Mouse (Mus musculus): ENCODE measurements around the gene Daam1.

Gene Daam1

DNA sequence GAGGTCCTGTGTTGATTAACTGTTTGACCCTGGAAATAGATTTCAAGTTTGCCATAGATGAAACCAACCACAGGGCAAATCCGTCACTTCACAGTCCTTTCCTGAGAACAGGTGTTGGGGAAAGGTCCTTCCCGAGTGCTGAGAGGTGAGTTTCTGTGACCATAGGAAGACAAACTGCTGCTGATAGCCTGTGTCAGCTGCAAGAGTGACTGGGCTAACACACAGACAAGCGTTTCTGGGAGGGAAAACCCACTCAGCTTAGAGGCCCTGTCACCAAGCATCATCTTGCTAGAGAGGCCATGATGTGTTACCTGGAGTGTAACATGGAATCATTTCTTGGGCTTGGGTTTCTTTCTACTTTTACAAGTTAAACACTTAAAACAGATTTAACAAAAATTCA lies 35.1 kb downstream of the Daam1 start:
- DNase-seq, result no peak

DNA sequence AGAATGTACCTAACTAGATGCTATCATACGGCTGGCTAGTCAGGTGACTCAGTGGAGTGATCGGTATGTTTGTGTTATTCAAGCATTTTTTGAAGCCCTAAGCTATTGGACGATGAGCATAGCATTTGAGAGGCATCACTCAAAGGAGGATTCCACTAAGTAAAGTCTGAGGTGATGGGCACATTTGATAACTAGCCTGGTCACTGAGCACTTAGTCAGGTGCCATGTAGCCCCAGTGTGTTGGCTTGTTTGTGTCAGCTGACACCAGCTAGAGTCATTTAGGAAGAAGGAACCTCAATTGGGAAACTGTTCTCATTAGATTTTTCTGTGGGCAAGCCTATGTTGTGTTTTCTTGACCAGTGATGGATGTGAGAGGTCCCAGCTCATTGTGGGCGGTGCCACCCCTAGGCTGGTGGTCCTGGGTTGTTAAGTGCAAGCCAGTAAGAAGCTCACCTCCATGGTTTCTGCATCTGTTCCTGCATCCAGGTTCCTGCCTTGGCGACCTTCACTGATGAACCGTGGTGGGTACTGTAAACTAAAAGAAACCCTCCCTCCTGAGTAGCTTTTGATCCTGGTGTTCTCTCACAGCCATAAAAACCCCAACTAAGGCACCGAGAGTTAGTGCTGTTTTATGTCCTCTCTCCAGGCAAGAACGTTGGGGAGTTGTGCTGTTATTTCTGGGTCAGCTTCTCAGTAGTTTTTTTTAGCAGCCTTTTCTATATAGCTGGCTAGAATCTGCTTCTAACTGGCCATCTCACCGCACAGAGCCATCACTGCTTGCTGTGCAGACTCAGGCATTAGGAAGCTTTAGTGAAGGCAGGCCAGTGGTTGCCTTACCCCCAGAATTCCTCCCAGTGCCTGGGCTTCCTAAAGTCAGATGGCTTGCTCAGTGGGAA lies 36.7 kb downstream of the Daam1 start:
- no peak for DNase-seq

DNA sequence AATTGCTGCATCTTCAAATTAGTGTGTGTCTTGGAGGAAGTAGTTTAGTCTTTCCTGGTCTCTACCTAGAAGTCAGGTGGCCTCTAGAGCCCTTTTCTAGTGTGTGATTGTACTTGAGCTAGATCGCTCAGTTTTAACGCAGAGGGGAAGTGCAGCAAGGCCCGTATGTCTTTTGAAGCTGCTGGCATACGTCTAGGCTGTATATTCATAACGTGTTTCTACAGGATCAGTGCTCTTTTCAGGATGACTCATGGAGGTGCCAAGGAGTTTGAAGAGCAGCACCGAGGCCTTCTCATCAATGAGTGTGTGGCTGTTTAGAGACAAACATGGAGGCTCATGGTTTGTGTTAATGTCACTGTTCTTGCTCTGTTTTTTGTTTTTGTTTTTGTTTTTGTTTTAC lies 39.8 kb downstream of the Daam1 start:
- no peak for DNase-seq

DNA sequence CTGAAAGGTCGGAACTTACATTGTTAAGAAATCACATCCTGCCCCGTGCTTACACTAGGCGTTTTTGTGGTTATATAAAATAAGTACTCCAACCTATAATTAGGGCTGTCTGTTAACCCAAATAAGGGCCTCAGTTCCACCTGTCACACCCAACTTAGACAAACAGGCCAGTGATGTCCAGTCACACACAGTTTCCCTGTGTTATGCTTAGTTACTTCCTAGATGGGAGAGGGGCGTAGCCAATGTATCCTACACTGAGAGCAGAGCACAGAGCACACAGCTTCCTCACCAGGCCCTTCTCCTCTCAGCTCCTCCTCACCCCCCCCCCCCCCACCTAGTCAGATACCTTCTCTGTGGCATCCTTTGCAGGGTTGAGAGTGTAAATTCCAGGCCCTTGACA lies 41.5 kb downstream of the Daam1 start:
- no peak for DNase-seq

DNA sequence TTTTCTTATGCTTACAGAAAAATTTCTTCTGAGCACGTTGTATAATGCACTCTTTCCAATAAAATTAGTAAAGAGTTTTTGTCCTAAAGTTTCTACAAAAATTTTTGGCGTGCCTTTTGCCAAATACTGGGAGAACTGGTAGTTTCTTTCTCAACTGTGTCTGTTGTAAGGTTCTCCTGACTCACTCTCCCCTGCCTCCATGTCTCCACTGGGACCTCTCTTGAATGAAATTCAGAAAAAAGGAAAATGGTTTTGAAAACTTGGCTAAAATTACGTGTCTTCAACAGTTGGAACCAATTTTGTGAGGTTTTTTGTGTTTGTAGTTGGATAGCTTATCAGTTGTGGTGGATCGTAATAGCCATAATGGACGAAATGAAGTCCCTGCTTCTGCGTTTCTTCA lies 43.7 kb downstream of the Daam1 start:
- no peak for DNase-seq

DNA sequence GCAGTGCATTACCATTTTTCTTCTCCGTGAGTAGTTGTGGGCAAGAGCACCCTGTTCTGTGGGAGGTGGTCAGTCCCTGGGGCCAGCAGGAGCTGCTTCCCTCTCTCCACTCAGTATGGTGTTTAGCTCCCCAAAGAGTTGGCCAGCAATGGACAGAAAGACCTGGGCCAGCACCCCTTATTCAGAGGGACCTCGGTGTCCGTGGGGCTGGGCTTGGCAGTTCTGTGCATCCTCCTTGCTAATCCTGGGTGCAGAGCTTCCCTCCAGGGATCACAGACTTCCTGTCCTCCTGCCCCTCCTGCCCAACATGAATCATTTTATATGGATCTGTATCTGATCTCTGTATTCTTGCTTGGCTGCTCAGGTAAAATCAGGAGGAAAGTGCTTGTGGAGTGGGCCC lies 44.1 kb downstream of the Daam1 start:
- DNase-seq, result no peak

DNA sequence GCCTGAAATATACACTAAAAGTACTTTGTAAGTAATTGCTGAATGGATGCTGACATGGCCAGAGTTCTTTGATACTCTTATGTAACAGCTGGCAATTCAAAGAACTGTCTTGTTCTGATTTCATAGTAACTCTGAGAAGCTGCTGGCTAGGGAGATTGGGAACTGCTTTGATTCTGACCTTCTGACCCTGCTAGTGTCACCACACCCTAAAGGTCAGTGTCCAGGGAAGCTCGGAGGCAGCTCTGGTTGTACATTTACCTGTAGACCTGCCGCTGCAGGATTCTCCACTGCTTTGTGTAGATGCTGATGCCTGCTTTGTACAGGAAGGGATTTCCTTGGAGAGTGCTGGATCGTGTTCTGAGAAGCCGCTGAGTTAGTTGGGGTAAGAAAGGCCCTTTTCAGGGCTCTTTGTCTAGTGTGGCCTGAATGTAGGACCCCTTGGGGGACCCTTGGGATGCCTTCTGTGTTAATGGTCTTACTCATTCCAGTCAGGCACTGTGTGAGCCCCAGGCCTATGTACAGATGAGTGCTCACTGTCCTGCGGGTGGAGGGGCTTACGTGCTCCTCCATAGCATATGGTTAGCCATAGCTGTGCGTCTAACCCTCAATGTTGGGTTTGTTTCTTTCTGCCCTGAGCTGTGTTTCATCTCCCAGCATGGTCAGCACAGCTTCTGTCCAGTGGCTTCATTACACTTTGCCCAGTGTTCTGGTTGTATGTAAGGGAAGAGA lies 45.0 kb downstream of the Daam1 start:
- DNase-seq, result peak; percentile 28

DNA sequence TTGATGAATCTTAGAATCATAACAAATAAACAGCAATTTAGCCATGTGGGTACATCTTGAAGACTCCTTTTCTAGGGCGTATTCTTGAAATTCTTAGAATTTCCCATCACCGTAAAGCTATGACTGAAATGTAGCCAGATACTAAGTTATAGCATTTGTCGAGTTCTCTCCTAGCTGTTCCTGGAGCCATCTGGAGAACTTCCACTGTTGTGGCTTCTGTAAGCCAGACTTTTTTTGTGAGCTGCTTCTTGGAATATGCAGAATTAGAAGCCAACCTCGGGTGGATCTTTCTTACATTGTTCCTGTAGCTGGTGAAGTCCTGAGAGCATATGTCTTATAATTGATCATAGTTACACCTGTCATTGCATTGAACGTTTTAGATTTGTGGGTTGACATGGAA lies 50.1 kb downstream of the Daam1 start:
- DNase-seq, result no peak

DNA sequence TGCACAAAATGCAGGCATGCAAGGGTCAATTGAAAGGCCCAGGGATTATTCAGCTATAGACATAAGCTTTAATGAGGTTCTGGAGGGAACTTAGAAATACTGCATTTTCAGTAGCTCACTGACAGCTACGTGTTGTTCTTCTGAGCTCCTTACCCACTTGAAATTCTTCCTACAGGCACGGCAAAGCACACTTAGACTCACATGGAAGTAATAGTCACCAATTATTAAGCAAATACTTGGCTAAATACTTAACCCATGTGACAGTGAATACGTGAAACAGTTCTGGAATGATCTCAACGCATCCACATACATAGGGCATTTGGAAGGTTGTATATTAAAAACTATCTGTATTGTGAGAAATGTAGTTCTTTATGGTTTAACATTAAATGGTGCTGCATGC lies 50.6 kb downstream of the Daam1 start:
- DNase-seq, result no peak

DNA sequence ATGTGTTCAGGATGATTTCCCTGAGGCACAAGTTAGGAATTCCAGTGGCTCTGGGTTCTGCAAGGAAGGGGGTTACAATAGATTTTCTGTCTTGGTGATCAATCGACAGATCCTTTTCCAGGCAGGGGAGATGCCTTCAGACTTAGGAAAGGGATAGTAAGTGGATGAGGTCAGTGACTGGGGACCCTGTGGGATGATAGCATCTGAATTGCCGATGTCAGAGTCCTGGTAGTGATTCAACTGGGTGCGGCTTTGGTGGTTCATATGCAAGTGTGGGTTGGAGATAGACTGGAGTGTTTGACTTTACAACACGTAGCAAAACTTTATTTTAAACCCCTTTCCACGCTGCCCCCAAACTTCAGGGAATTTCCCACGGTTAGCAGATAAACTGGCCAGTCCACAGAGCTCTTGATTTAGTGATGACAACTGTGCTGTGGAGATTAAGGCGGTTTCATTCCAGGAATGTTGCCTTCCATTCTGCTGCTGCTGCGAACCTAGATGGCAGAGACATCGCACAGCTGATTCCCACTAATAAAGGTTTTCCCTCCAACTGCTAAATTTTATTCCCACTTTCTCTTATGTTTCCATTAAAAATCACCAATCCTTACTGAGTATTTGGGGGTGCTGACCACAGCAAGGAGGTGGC lies 52.3 kb downstream of the Daam1 start:
- DNase-seq, result no peak

DNA sequence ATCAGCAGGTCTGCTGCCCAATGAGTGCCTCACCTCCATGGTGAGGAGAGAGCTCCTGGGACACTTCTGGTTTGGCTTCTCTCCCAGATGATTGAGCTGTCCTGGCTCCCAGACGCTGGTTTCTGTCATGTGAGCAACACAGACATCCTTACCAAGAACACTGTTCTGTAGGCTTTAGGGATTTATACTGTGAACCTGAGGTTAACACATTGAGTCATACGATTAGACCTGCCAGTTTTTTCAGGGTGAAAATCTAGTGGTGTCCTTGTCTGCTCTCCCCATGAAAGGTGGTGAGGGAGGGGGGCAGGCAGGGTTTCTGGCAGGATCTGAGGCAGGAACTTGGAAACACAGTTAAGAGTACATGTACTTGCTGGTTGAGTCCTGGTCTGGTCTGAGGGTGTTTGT lies 54.3 kb downstream of the Daam1 start:
- no peak for DNase-seq

DNA sequence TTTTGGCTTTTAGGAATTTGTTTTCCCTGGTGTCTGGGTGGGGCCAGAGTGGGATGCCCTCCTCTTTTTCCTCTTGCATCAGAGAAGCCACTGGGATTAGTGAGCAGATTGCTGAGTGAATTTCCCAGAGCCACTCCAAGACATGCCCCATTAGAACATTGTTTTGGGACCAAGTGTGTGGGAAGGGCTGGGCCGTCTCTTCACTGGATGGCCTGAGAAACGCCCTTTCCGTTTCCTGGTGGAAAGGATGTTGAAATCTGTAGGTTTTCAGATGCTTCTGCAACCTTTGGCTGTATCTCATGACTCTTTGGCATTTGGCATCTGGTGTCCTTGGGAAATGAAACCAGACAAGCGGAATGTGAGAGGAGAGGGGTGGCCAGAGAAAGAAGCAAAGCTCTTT lies 54.8 kb downstream of the Daam1 start:
- DNase-seq, result no peak

DNA sequence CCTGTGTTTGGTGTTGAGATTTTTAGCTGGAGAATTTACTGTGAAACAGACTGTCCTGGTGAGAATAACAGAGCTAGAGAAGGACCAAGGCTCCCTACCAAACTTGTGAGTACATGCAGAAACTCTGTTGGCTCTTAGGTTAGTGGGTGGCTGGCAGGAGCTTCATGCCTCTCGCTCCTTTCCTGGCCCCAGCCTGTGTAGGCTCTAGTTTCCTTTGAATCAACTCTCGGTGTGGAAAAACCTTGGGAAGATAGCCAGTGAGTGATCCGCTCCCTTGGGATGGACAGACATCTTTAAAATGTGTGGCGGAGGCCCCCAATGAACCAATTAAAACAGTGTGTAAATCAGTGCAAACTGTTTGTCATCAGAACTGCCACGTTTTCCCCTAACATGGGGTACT lies 55.5 kb downstream of the Daam1 start:
- DNase-seq, result no peak

DNA sequence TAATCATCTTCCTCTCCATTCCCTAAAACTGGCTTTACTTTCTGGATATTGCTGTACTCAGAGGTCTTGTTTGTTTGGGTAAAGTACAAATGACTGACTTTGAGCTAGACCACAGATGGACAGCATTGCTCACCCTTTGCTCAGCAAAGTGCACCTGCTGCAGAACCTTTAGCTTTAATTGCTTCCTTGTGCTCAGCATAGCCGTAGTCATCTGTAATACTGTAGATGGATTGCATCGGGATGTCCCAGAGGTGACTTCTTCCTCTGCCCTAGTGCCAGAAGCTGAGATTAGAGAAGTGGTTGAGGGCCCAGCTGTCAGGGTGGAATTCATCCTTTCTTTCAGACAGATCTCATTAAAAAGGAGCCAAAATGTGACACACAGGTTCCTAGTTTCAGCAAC lies 56.1 kb downstream of the Daam1 start:
- DNase-seq, result no peak

DNA sequence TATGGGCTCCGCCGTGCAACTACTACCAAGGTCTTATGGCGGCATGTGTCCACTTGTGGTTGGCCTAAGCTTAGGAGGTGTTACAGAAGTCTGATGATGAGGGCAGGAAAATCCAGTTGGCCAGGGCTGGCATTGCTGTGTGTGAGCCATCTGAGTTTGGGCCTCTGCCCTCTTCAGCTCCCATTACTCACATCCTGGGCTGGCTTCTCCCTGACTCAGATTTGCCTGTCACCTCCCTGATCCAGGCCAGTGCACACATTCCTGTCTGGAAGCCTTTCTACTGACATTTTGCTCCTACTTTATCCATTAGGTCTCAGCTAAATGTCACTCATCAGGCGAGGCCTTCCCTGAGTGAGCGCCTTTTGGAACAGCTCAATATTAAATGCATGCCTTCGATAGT lies 57.5 kb downstream of the Daam1 start:
- DNase-seq, result no peak

DNA sequence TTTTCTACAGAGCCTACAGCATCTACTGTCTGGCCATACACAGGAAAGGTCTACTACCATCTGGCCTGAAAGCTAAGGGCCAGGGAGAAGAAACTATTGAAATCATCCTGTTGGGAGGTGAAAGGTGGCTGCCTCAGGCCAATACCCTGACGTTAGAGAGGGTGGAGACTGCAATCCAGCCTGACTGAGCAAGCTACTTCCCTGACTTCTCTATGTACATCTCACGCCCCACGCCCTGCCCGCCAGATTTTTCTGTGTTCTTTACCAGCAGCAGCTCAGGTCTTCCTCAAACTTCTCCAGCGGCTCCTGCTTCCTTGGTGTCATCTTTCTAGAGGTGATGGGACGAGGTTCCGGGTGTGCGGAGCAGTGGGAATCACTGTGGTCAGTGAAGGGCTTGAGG lies 58.4 kb downstream of the Daam1 start:
- no peak for DNase-seq

DNA sequence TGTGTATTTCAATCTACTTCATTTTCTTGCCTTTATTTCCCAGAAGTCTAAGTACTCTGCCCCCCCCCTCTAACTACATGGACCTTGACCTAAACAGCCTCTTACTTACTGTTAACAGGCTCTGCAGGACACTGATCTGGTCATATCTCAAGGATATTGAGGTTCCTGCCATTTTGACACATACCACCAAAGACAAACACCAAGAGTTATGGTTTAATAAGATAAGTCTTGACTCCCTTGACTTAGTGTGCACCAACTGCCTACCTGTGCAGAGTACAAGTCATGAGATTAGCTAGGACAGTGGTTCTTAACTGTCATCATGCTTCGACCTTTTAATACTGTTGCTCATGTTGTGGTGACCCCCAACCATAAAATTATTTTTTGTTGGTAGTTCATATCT lies 59.4 kb downstream of the Daam1 start:
- DNase-seq, result no peak

DNA sequence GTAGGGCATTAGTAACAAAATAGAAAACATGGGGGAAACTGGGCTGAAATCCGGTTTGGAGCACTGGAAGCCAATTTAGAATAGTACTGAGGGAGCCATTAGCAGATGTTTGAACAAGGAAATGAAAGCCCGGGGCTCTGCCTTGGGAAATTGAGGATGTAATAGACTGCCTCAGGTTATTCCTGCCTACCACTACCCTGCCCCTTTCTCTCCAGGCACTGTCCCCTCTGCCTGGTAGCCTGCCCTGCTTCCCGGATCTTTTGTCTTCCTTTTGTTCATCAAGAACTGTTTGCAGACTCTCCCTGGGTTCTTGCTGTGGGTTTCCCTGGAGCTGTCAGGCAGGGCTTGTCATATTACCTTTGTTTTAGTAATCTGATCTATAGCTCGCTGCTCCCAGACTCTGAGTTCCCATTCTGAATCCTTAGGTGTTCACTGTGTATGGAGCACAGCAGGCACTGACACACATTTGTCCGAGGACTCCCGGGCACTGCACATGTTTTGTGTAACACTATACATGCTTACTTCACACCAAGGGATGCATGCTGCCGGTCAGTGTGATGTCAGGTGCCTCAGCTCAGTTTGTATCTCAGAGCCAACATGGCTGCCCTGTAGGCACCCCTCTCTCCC lies 61.0 kb downstream of the Daam1 start:
- DNase-seq, result no peak

DNA sequence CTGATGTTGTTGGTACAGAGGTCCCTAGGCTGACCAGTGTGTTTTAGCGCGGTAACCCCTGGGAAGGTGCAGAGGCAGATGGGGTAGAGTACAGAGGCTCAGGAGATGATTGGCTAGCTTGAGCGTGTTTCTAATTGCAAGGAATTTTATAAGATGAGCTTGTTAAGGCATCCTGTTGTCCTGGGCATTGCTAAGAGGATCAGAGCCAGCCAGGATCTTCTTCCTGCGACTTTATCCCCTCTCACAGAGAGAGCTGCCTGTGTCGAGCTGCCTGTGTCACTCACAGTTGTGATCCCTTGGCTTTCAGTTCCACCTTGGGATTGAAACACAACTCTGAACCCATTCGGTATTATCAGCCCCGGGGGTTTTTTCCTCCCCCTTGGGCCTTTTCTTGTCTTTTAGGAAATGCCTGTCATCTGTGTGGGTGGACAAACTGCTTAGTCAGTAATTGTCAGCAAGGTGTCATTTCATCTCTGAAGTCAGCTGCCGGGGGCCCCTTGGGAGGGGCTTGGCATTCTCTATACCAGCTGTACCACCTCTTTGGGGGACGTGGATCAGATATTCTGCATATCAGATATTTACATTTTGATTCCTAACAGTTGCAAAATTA lies 62.2 kb downstream of the Daam1 start:
- no peak for DNase-seq

DNA sequence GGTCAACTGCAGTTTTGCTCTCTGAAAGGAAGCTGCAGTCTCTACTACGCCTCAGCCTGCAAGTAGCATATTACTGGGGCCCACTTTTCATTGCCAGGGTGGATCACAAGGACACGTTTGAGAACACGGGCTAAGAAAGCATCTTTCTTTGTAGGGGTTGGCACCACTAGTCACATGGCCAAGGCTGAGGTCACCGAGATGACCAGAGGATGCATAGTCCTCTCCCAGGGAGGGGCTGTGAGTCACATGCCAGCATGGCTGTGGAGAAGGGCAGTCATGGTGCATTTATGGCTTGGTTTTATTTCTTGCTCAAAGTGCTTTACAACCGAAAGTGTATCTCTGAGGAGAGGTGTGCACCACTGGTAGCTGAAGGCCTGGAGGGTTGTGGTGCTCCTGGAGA lies 67.4 kb downstream of the Daam1 start:
- DNase-seq, result no peak

DNA sequence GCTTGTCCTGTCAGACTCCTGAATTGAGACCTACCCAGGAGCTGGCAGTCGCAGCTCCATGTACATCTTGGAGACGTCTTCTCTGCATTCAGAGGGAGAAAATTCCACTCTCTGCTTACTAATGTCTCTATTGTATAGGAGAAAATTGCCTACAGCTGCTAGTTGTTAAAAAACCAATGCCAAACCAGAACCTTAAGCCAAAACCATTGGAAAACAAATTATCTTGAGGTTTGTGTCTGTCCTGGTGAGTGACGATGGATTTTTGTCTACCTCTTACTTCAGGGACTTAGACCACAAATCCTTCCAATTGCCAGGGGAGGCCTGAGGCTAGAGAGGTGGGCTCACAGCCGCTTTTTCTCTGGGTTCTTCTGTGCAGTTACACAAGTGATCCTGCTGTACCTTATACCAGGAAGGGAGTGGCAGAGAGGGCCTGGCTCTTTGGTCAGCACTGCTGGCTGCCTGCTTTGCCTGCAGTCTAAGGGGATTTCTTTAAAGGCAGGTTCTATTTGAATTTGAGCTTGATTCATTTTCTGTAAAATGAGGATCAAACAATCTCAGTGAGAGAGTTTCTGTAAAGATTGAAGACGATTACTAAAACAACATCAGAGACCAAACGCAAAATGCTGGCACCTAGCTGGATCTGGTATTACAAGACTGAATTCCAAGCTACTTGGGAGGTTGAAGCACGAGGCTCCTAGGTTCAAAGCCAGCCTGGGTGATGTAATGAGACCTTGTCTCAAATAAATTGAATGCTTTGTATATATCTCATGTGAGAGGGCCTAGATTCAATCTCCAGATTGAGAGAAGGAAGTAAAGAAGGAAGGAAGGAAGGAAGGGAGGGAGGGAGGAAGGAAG lies 68.0 kb downstream of the Daam1 start:
- no peak for DNase-seq

DNA sequence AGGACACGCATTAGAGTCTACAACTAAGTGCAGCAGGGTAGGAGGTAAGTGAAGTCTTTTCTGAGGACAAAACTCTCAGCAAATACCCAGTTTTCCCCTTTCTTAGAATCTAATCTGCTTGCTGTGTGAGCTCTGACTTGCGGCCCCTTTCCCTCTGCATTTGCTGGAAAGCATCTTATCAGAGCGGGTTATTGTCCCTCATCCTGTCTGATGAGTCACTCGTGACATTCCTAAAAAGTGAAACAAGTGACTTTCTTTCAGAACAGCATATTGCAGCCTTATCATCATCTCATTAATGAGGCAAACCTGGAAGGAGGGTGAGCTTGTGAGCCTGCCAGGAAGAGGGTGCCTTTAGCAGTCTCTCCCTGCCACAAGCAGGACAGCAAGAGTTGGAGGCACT lies 68.7 kb downstream of the Daam1 start:
- no peak for DNase-seq
